12 mouse cellular contexts compared by ENCODE assay signal in genomic region chr5:38752749-38753148, GRCm38 (mm10).
"Had no signal": no experiment of that assay in that cellular context is flagged by ENCODE, and none has a peak within 500 bp of the region (broad histone marks: within the 10 kb centered on the region; RNA-seq: fewer than 3 reads in every experiment).

No protein-coding gene starts in this region.

- DNase-seq: kidney, postnatal 25 days; liver; liver, embryonic 13.5 days; liver, postnatal 0 days; lung, postnatal 14 days had no signal

- H3K36me3 ChIP-seq: limb, embryonic 12.5 days; liver, embryonic 13.5 days; lung, embryonic 15.5 days; midbrain, embryonic 13.5 days; neural tube, embryonic 15.5 days had no signal

- H3K27me3 ChIP-seq: limb, embryonic 12.5 days; liver, embryonic 13.5 days; lung, embryonic 15.5 days; midbrain, embryonic 13.5 days; neural tube, embryonic 15.5 days had no signal

- H3K4me2 ChIP-seq: limb, embryonic 12.5 days; liver, embryonic 13.5 days; lung, embryonic 15.5 days; midbrain, embryonic 13.5 days; neural tube, embryonic 15.5 days had no signal

- H3K9me3 ChIP-seq: limb, embryonic 12.5 days; liver, embryonic 13.5 days; lung, embryonic 15.5 days; midbrain, embryonic 13.5 days; neural tube, embryonic 15.5 days had no signal

- ATAC-seq: liver, postnatal 0 days; midbrain, embryonic 13.5 days had no signal

- H3K4me1 ChIP-seq: limb, embryonic 12.5 days; liver, embryonic 13.5 days; lung, embryonic 15.5 days; midbrain, embryonic 13.5 days; neural tube, embryonic 15.5 days had no signal

- H3K27ac ChIP-seq: limb, embryonic 12.5 days; liver, embryonic 13.5 days; lung, embryonic 15.5 days; macrophage; midbrain, embryonic 13.5 days; neural tube, embryonic 15.5 days; stomach, postnatal 0 days had no signal

- H3K9ac ChIP-seq: limb, embryonic 12.5 days; liver, embryonic 13.5 days; liver, postnatal 0 days; lung, embryonic 15.5 days; midbrain, embryonic 13.5 days; neural tube, embryonic 15.5 days had no signal

- H3K4me3 ChIP-seq: limb, embryonic 12.5 days; liver, embryonic 13.5 days; lung, embryonic 15.5 days; midbrain, embryonic 13.5 days; myocyte; neural tube, embryonic 15.5 days had no signal
